Mouse (Mus musculus): Measurements from ENCODE around the gene Cap1.

Gene Cap1

GRCm38 (mm10) chr4:122886579-122887254, 861 bp upstream of the Cap1 start:
- DNase-seq, result peak in 1 of 2 experiments; percentile 23

DNA sequence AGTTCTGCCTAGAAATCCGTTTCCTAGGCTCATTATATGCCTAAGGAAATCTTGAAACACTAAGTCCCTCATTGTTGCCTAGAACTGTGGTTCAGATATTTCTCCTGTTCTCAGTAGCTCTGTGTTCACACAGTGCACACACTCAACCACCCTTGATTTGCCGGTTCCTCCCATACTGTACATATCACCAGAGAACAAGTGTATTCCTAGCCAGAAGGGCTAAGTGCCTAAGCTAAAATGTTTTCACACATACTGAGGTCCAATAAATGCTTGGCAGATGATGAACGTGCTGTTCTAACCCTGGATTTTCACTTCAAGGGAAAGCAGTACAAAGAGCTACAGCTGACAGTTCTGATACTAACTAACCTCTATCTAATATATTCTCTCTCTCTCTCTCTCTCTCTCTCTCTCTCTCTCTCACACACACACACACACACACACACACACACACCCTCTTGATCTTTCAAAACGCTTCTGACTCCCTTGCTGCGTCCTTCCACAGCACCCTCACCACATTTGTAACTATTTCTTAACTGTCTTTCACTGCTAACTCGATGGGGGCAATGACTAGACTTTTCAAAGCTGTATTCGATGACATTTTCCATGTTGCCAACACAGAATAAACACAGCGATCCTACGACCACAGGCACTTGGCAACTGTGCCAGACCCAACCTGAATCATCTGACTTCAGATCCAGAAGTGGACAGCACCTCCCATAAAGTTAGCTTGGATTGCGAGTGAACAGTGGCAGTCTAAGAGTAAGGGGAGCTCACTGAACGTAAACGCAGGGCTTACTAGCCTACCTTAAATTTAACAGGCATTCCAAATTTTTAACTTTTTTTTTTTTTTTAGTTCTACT, 1.1 kb downstream of the Cap1 start:
- peak; percentile 36 to 47 for DNase-seq

DNA sequence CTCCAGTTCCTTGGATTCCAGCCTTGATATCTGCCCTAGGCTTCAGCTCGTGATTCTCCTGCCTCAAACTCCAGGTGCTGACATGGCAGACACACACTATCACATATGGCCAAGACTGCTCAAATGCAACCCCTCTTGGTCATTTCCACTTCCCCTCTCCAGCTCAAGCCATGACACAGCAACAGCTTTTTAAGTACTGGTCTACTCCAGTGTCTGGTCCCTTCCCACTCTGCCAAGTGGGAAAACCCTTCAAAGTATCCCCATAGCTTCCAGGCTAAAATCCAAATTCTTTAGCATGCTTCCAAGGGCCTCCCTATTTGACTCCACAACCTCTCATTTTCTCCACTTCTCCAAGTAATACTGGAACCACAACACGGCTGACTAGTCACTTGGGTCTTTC, 1.8 kb downstream of the Cap1 start:
- DNase-seq, result no peak

DNA sequence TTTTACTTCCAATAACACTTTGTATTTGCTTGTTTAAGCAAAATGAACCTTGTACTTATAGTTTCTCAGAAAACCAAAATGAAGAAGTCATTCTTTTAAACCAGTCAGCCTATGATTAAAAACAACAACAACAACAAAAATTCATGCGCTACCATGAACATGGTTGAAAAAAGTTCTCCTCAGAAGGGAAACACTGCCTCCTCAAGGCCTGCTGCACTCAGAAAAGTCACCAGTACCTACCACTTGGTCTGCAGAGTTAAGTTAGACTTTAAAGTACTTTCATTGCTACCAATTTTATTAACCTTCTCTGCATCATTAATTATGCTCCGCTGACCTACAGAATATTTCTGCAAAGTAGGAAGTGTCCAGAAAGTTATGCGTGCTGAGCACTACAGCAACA, 2.6 kb downstream of the Cap1 start:
- DNase-seq, result no peak

GRCm38 (mm10) chr4:122882544-122882943, 3.3 kb downstream of the Cap1 start:
- DNase-seq, result no peak

- DNase-seq, result peak in 1 of 2 experiments; percentile 29
These were observed 7.4 kb downstream of the Cap1 start for GRCm38 (mm10) chr4:122878333-122879070.

DNA sequence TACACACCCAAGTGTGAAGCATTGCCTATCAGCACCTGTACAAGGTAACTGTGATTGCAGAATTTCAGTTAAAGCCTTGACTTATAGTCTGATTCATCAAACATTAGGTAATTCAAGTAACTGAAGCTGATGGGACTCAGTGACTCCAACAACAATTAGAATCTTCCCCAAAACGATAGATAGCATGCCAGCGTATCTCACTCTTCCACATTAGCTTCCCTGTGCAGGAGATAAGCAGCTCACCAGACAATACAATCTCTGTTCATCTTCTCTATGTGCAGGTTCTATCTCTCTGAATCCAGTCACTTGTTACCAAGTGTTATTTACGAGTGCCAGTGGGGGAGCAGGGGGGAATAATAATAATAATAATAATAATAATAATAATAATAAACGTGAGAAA, 12.3 kb downstream of the Cap1 start:
- DNase-seq, result no peak

GRCm38 (mm10) chr4:122873003-122873402, 12.9 kb downstream of the Cap1 start:
- no peak for DNase-seq

- DNase-seq, result no peak
These were observed 13.9 kb downstream of the Cap1 start for GRCm38 (mm10) chr4:122871989-122872388.

DNA sequence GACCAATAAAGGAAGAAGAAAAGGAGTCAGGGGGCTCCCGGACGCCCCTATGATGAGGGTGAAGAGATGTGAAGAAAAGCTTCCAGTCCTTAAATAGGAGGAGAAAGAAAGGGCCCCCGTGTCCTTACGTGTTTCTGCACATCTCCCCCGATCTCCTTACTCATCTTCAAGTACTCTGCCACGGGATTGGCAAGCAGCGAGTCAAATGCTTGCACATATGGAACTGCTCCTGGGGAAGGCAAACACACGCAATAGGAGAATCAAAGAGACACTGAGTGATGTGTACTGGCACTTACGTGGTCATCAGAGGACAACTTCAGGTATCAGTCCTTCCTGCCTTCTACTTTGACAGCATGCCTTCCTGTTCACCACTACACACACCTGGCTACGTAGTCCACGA, 14.6 kb downstream of the Cap1 start:
- DNase-seq, result no peak

DNA sequence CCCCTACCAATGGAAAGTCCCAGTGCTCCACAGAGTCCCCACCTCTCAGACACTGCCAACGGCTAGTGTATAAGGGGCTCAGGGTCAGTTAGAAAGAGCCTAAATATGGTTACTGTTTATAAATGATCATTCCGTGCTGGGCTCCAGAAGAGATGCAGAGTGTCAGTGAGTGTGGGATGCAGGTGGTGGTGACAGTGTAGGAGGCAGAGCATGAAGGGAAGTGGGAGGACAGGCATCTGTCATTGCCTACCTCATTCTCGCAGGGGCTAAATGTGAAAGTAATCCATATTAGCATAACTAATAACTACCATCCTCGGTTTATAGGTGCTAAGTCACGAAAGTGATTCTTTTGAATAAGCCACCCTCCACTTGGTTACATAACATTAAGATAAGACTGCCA, 15.1 kb downstream of the Cap1 start:
- no peak for DNase-seq

DNA sequence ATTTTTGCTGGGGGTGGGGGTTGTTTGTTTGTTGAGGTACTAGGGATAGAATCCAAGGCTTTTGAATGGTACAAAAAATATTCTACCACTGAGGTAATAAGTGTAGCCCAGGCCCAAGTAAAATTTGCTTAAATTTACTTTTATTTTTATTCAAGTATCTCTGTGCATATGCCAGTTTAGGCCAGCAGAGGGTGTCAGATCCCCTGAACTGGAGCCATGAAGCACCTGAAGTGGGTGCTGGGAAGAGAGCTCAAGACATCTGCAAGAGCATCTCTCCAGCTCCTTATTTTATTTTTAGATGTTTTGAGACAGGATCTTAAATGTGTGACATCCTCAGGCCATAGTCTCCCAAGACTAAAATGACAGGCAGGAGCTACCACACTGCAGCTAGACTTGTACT, 15.8 kb downstream of the Cap1 start:
- DNase-seq, result peak; percentile 29 to 68

DNA sequence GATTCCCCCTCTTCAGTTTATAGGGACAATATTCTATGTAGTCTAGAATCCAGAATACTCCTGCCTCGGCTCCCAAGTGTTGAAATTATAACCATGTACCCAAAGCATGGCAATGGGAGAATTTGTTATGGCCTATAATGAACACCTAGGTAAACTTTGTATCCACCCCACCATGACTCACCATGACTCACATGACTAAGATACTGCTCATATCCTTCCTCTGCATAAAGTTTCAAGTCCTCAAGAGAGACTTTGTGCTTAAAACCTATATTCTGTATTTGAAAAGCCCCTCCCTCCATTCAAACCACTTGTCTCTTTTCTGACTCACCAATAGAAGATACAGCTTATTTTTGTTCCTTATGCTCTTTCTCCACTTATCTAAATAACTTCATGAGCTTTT, 17.8 kb downstream of the Cap1 start:
- no peak for DNase-seq

- no peak for DNase-seq
These were observed 24.0 kb downstream of the Cap1 start for GRCm38 (mm10) chr4:122861836-122862235.

DNA sequence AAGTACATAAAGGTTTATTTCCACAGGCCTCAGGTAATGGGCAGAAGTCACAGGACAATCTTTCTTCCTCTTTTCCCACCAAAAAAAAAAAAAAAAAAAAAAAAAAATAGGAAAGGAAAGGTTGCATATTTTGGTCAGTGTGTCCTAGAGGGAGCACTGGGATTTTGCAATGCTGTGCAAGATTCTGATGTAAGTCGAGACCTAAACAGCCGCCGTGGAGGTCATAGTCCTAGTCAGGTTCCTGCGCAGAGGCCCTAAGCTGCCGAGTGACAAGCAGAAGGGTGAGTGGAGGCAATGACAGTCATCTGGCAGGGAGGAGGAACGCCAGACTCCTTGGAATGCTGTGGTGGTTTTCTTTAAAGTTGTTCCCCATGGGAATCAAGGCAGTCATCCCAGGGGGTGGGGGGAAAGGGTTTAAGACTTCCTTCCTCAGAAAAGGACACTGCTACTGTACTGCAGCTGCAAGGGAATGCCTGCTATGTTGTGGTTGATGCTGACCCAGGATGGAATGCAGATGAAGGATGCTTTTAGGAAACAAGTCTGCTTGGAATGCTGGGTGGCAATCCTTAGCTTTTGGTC, 26.7 kb downstream of the Cap1 start:
- DNase-seq, result peak in 1 of 2 experiments; percentile 29

DNA sequence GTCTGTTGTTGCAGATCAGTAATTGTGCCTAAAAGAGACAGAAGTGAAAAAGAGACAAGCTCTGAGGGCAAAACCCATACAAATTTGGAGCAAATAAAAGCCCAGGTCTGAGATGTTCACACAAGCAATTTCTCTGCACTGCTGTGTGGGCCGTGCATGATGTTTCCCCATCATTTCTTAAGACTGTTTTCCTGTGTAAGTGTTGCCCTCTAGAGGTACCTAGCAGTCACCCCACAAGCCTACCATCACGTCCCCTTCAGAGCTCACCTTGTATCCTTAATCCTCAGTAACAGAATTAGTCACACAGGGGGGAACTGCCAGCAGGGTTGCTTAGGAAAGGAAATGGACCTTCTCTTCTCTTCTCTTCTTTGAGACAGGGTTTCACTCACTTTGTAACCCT, 27.9 kb downstream of the Cap1 start:
- no peak for DNase-seq

- DNase-seq, result no peak
These were observed 31.1 kb downstream of the Cap1 start for GRCm38 (mm10) chr4:122854770-122855169.

GRCm38 (mm10) chr4:122853691-122854090, 32.2 kb downstream of the Cap1 start:
- no peak for DNase-seq

- no peak for DNase-seq
These were observed 34.3 kb downstream of the Cap1 start for GRCm38 (mm10) chr4:122851535-122851934.

- DNase-seq, result peak in 1 of 2 experiments; percentile 49
These were observed 37.7 kb downstream of the Cap1 start for GRCm38 (mm10) chr4:122848150-122848621.

- no peak for DNase-seq
These were observed 47.4 kb downstream of the Cap1 start for GRCm38 (mm10) chr4:122838416-122838815.

- DNase-seq, result no peak
These were observed 47.9 kb downstream of the Cap1 start for GRCm38 (mm10) chr4:122837994-122838393.

DNA sequence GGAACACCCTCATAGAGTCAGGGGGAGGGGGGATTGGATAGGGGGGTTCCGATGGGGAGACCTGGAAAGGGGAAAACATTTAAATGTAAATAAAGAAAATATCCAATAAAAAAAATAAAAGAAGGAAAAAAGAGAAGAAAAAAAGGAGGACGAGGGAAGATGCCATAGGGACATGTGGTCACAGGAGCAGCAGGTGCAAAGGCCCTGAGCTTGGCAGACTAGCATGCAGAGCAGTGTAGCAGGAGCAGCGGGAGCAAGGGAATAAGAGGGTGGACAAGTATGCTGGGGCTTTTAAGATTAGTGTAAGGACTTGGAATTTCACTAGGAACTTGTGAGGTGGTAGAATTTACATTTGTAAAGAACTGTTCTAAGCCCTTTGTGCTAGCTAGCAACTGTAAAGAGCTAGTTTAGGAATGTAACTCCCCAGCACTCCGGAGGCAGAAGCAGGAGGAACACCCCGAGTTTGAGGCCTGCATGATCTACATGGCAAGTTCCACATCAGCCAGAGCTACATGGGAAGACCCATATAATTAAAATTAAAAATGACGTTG, 48.6 kb downstream of the Cap1 start:
- DNase-seq, result no peak

All from kidney, postnatal 36 days (tissue).